Mouse (Mus musculus) stomach, postnatal 0 days (tissue): ENCODE measurements around the gene Riok2. TPM values are rescaled to one million over a fixed set of nuclear protein-coding genes. Genes with fewer than 3 reads are reported as not detected.

Source experiments
- ATAC-seq: fragments of 200-750 bp; cut with Nextera tagmentation; 2 replicates; pipeline ENCODE4 v1.8.0; 2017; ENCODE audit not compliant: low FRiP score, low TSS enrichment
- DNase-seq: peaks from one replicate; pipeline ENCODE4 v3.0.0-alpha.2; 2016; ENCODE audit warnings: low spot score
- H3K27ac ChIP-seq: fragments of 300-500 bp; sonication (generic); replicated peaks from 2 replicates; pipeline ENCODE4 v1.5.1; 2014; ENCODE audit warnings: mild to moderate bottlenecking, control low read depth
- H3K27me3 ChIP-seq: fragments of 300-500 bp; sonication (generic); 2 replicates; pipeline ENCODE4 v1.6.1; 2014; ENCODE audit warnings: low read length; ENCODE audit not compliant: control insufficient read depth, insufficient read depth
- H3K36me3 ChIP-seq: fragments of 300-500 bp; sonication (generic); 2 replicates; pipeline ENCODE4 v1.6.1; 2014; ENCODE audit warnings: low read length, mixed read lengths; ENCODE audit not compliant: control insufficient read depth, insufficient read depth
- H3K4me1 ChIP-seq: fragments of 300-500 bp; sonication (generic); replicated peaks from 2 replicates; pipeline ENCODE4 v1.6.1; 2014; ENCODE audit warnings: antibody characterized with exemption; ENCODE audit not compliant: control insufficient read depth, insufficient read depth
- H3K4me2 ChIP-seq: fragments of 300-500 bp; sonication (generic); replicated peaks from 2 replicates; pipeline ENCODE4 v1.6.1; 2014; ENCODE audit warnings: low read depth, mild to moderate bottlenecking, control low read depth, moderate library complexity
- H3K4me3 ChIP-seq: fragments of 300-500 bp; sonication (generic); 2 replicates; pipeline ENCODE4 v1.5.1; 2014; ENCODE audit warnings: low read depth, low read length, control low read depth
- H3K9ac ChIP-seq: fragments of 300-500 bp; sonication (generic); 2 replicates; pipeline ENCODE4 v1.6.1; 2014; ENCODE audit warnings: mild to moderate bottlenecking, low read length, control low read depth, mixed read lengths
- H3K9me3 ChIP-seq: fragments of 300-500 bp; sonication (generic); 2 replicates; pipeline ENCODE4 v1.6.1; 2016; ENCODE audit warnings: low read length; ENCODE audit not compliant: control insufficient read depth
- CTCF ChIP-seq: IDR thresholded peaks from 2 replicates; pipeline ENCODE4 v1.5.1; 2016; ENCODE audit warnings: antibody characterized with exemption, low read depth, mild to moderate bottlenecking, moderate library complexity
- EP300 ChIP-seq: optimal IDR thresholded peaks from 2 replicates; pipeline ENCODE3; 2016; ENCODE audit warnings: antibody characterized with exemption
- WGBS: fragments of 180-500 bp; shearing (Covaris S2); extraction: QIAGEN DNeasy Blood & Tissue Kit; methylation state at CpG from one replicate; pipeline ENCODE4 v1.1.7; 2014; 5-methylcytosine and 5-hydroxymethylcytosine counted together
- polyA plus RNA-seq: library from polyadenylated mRNA; unstranded; fragments of >200 nt; fragmentation: Nextera tagmentation; extraction: Ambion mirVana; gene quantifications from 2 replicates; pipeline ENCODE4 v1.2.1, GENCODE M21; 2015

Gene Riok2
- polyA plus RNA-seq, 1 experiment from 2014 or later = 13.9 TPM

- WGBS = 32% methylated on average over 5 of the region's 5 CpGs
- H3K4me2 ChIP-seq = peak overlapping the region; percentile 15
- H3K9me3 ChIP-seq = no peaks in the 10 kb centered on the region
- no peaks in the 10 kb centered on the region for H3K36me3 ChIP-seq
- no peak for TF ChIP-seq EP300
- no peak for TF ChIP-seq CTCF
- no peak overlapping the region for H3K4me3 ChIP-seq
- no peak overlapping the region for H3K9ac ChIP-seq
- no peaks in the 10 kb centered on the region for H3K4me1 ChIP-seq
- no peaks in the 10 kb centered on the region for H3K27me3 ChIP-seq
- no peak for ATAC-seq
- H3K27ac ChIP-seq = no peak overlapping the region
- DNase-seq = no peak
Observed at GRCm38 (mm10) chr17:17403038-17403437, 28.9 kb downstream of the Riok2 start.

- Histone ChIP-seq H3K9me3 (no peaks in the 10 kb centered on the region), H3K4me2 (no peak overlapping the region), H3K9ac (no peak overlapping the region), H3K27me3 (no peaks in the 10 kb centered on the region), H3K4me3 (no peak overlapping the region), H3K36me3 (no peaks in the 10 kb centered on the region), H3K27ac (no peak overlapping the region), H3K4me1 (no peaks in the 10 kb centered on the region)
- TF ChIP-seq CTCF = no peak
- TF ChIP-seq EP300 = no peak
- ATAC-seq = no peak
- DNase-seq = no peak
- 28% methylated on average over 3 of the region's 3 CpGs for WGBS
Observed at GRCm38 (mm10) chr17:17403578-17404112, 29.5 kb downstream of the Riok2 start.

GRCm38 (mm10) chr17:17404811-17405544 lies 30.9 kb downstream of the Riok2 start:
- WGBS = 61% methylated on average over 8 of the region's 8 CpGs
- H3K9me3 ChIP-seq = no peaks in the 10 kb centered on the region
- H3K27ac ChIP-seq = no peak overlapping the region

GRCm38 (mm10) chr17:17405606-17406005 lies 31.5 kb downstream of the Riok2 start:
- DNase-seq = no peak
- no peak overlapping the region for H3K9ac ChIP-seq
- 50% methylated on average over 1 of the region's 1 CpGs for WGBS
- no peaks in the 10 kb centered on the region for H3K36me3 ChIP-seq
- H3K4me3 ChIP-seq = no peak overlapping the region
- ATAC-seq = no peak
- H3K27me3 ChIP-seq = no peaks in the 10 kb centered on the region
- no peaks in the 10 kb centered on the region for H3K4me1 ChIP-seq
- no peaks in the 10 kb centered on the region for H3K9me3 ChIP-seq
- H3K27ac ChIP-seq = no peak overlapping the region
- H3K4me2 ChIP-seq = no peak overlapping the region
- TF ChIP-seq EP300 (no peak), CTCF (no peak)

More at GRCm38 (mm10) chr17:17404811-17405544, 30.9 kb downstream of the Riok2 start:
- H3K9ac ChIP-seq = no peak overlapping the region
- H3K27me3 ChIP-seq = no peaks in the 10 kb centered on the region
- no peaks in the 10 kb centered on the region for H3K36me3 ChIP-seq
- no peak for DNase-seq
- no peak overlapping the region for H3K4me2 ChIP-seq
- H3K4me3 ChIP-seq = no peak overlapping the region
- ATAC-seq = no peak
- no peak for TF ChIP-seq EP300
- no peak for TF ChIP-seq CTCF
- H3K4me1 ChIP-seq = no peaks in the 10 kb centered on the region

GRCm38 (mm10) chr17:17408137-17408536 lies 34.0 kb downstream of the Riok2 start:
- H3K4me2 ChIP-seq = no peak overlapping the region
- no peak for ATAC-seq

More at GRCm38 (mm10) chr17:17408137-17408536, 34.0 kb downstream of the Riok2 start:
- 73% methylated on average over 6 of the region's 6 CpGs for WGBS
- H3K4me1 ChIP-seq = no peaks in the 10 kb centered on the region
- TF ChIP-seq CTCF (no peak), EP300 (no peak)
- no peaks in the 10 kb centered on the region for H3K9me3 ChIP-seq
- H3K27me3 ChIP-seq = no peaks in the 10 kb centered on the region
- no peak for DNase-seq
- no peak overlapping the region for H3K27ac ChIP-seq
- no peak overlapping the region for H3K9ac ChIP-seq
- H3K4me3 ChIP-seq = no peak overlapping the region
- H3K36me3 ChIP-seq = no peaks in the 10 kb centered on the region
